Mouse (Mus musculus) urinary bladder, postnatal 4 days (tissue): ENCODE data around the gene Gfral.

Experiments used
- DNase-seq, 2 experiments: peaks; one replicate each; pipeline ENCODE4 v3.0.0; 2021 to 2022; ENCODE audit warnings: low spot score in 2 of 2

Gfral gene

DNA sequence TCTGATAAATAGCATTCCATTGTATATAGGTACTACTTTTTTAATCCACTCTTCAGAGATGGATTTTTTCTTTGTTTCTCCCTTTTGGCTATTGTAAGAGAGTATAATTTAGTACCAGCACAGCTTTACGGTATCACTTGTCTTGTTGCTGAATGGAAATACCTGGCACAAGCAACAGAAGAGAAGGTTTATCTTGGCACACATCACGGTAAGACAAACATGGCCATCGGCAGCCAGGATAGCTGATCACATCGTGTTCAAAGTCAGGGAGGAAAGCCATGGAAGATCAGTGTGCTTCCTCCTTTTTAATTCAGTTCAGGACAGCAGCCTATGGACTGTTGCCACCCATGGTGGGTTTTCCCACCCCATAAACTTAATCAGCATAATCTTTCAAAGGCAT lies 89.2 kb downstream of the Gfral start:
- DNase-seq = no peak

DNA sequence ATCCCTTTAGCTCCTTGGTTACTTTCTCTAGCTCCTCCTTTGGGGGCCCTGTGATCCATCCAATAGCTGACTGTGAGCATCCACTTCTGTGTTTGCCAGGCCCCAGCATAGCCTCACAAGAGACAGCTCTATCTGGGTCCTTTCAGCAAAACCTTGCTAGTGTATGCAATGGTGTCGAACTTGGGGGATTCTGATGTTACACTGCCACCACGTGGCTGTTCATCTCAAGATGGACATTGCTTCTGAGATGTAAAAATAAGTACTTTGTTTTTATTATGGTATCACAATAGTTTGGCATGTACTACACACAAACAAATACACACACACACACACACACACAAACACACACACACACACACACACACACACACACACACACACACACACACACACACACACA lies 90.6 kb downstream of the Gfral start:
- peak in 1 of 2 experiments; percentile 64 for DNase-seq
